Mouse (Mus musculus) forebrain, embryonic 11.5 days (tissue): ENCODE measurements around the gene C2cd5. TPM values are rescaled to one million over a fixed set of nuclear protein-coding genes. Genes with fewer than 3 reads are reported as not detected.

Experiments
- ATAC-seq: fragments of 200-750 bp; cut with Nextera tagmentation; replicated peaks from 2 replicates; pipeline ENCODE4 v1.8.0; 2017; ENCODE audit warnings: moderate TSS enrichment; ENCODE audit not compliant: low FRiP score
- DNase-seq: peaks from one replicate; pipeline ENCODE4 v3.0.0-alpha.2; 2017; ENCODE audit warnings: low spot score
- H3K27ac ChIP-seq: fragments of 300-500 bp; sonication (generic); 2 replicates; pipeline ENCODE4 v1.5.1; 2014; ENCODE audit warnings: low read depth, low read length
- H3K27me3 ChIP-seq: fragments of 300-500 bp; sonication (generic); 2 replicates; pipeline ENCODE4 v1.6.1; 2014; ENCODE audit warnings: mild to moderate bottlenecking, low read length, mixed read lengths; ENCODE audit not compliant: control insufficient read depth, insufficient read depth
- H3K36me3 ChIP-seq: fragments of 300-500 bp; sonication (generic); 2 replicates; pipeline ENCODE4 v1.6.1; 2014; ENCODE audit warnings: mild to moderate bottlenecking, low read length, moderate library complexity, mixed read lengths; ENCODE audit not compliant: control insufficient read depth, insufficient read depth
- H3K4me1 ChIP-seq: fragments of 300-500 bp; sonication (generic); replicated peaks from 2 replicates; pipeline ENCODE4 v1.6.1; 2014; ENCODE audit warnings: low read length, mixed read lengths; ENCODE audit not compliant: control insufficient read depth, insufficient read depth
- H3K4me2 ChIP-seq: fragments of 300-500 bp; sonication (generic); 2 replicates; pipeline ENCODE4 v1.6.1; 2014; ENCODE audit warnings: low read depth, mild to moderate bottlenecking, low read length, moderate library complexity, mixed read lengths; ENCODE audit not compliant: severe bottlenecking
- H3K4me3 ChIP-seq: fragments of 300-500 bp; sonication (generic); 2 replicates; pipeline ENCODE4 v1.5.1; 2014; ENCODE audit warnings: low read depth, low read length
- H3K9ac ChIP-seq: fragments of 300-500 bp; sonication (generic); 2 replicates; pipeline ENCODE4 v1.6.1; 2014; ENCODE audit warnings: low read length
- H3K9me3 ChIP-seq: fragments of 300-500 bp; sonication (generic); 2 replicates; pipeline ENCODE4 v1.6.1; 2016; ENCODE audit warnings: low read length, mixed read lengths; ENCODE audit not compliant: control insufficient read depth
- WGBS: fragments of 180-500 bp; shearing (Covaris S2); extraction: QIAGEN DNeasy Blood & Tissue Kit; methylation state at CpG from one replicate; pipeline ENCODE4 v1.1.7; 2014; 5-methylcytosine and 5-hydroxymethylcytosine counted together
- polyA plus RNA-seq: library from polyadenylated mRNA; unstranded; fragments of >200 nt; fragmentation: Nextera tagmentation; extraction: Ambion mirVana; gene quantifications from 2 replicates; pipeline ENCODE4 v1.2.1, GENCODE M21; 2014

The C2cd5 gene
- polyA plus RNA-seq, 1 experiment from 2014 or later = 37.5 TPM

GRCm38 (mm10) chr6:143079126-143079525 is 20.8 kb downstream of the C2cd5 start:
- Histone ChIP-seq H3K4me1 (no peaks in the 10 kb centered on the region), H3K4me2 (no peak overlapping the region), H3K36me3 (peaks cover 4% of the 10 kb centered on the region; the same call in 1 of the 2 replicates), H3K9me3 (no peaks in the 10 kb centered on the region), H3K4me3 (no peak overlapping the region), H3K9ac (no peak overlapping the region), H3K27ac (no peak overlapping the region), H3K27me3 (no peaks in the 10 kb centered on the region)
- 88% methylated on average over 4 of the region's 4 CpGs for WGBS
- no peak for DNase-seq
- no peak for ATAC-seq

GRCm38 (mm10) chr6:143076461-143076860 is 23.5 kb downstream of the C2cd5 start:
- Histone ChIP-seq H3K27me3 (no peaks in the 10 kb centered on the region), H3K9me3 (no peaks in the 10 kb centered on the region), H3K4me2 (no peak overlapping the region), H3K36me3 (peaks cover 4% of the 10 kb centered on the region; the same call in 1 of the 2 replicates), H3K9ac (no peak overlapping the region), H3K4me3 (no peak overlapping the region), H3K27ac (no peak overlapping the region), H3K4me1 (no peaks in the 10 kb centered on the region)
- no peak for ATAC-seq
- no peak for DNase-seq
- 95% methylated on average over 10 of the region's 10 CpGs for WGBS

GRCm38 (mm10) chr6:143073914-143074313 is 26.0 kb downstream of the C2cd5 start:
- DNase-seq (no peak), ATAC-seq (no peak)
- Histone ChIP-seq H3K36me3 (peaks cover 4% of the 10 kb centered on the region; the same call in 1 of the 2 replicates), H3K4me3 (no peak overlapping the region), H3K9ac (no peak overlapping the region), H3K27me3 (no peaks in the 10 kb centered on the region), H3K27ac (no peak overlapping the region), H3K4me1 (no peaks in the 10 kb centered on the region), H3K4me2 (no peak overlapping the region), H3K9me3 (no peaks in the 10 kb centered on the region)
- WGBS = 84% methylated on average over 1 of the region's 1 CpGs

DNA sequence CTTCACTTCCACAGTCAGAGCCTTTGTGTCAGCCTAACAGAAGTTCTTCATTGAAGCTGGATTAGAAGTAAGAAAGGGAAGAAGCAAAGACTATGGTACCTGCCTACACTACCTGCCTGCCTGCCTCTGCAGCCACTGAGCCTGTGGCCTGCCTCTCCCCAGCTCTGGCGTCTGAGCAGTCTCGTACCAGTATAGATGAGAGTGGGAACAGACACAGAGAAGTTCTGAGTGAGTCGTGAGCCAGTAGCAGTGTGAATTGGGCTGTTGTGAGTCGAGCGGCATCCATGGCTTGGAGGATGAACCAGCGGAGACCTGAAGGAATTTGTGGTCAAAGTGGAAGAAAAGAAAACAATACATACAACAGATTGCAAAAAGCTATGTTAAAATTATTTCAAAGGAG is 26.5 kb downstream of the C2cd5 start:
- Histone ChIP-seq H3K4me2 (no peak overlapping the region), H3K27me3 (no peaks in the 10 kb centered on the region), H3K27ac (no peak overlapping the region), H3K4me3 (no peak overlapping the region), H3K9ac (no peak overlapping the region), H3K36me3 (peaks cover 4% of the 10 kb centered on the region; the same call in 1 of the 2 replicates), H3K9me3 (no peaks in the 10 kb centered on the region), H3K4me1 (no peaks in the 10 kb centered on the region)
- 90% methylated on average over 6 of the region's 6 CpGs for WGBS
- no peak for ATAC-seq
- DNase-seq = no peak

GRCm38 (mm10) chr6:143072412-143073014 is 27.4 kb downstream of the C2cd5 start:
- no peak overlapping the region for H3K27ac ChIP-seq
- H3K4me1 ChIP-seq = no peaks in the 10 kb centered on the region
- ATAC-seq = no peak
- DNase-seq = no peak
- WGBS = 92% methylated on average over 8 of the region's 8 CpGs
- H3K36me3 ChIP-seq = no peaks in the 10 kb centered on the region; the same call in 1 of the 2 replicates
- H3K9me3 ChIP-seq = no peaks in the 10 kb centered on the region
- H3K4me3 ChIP-seq = no peak overlapping the region
- H3K27me3 ChIP-seq = no peaks in the 10 kb centered on the region
- H3K4me2 ChIP-seq = no peak overlapping the region
- no peak overlapping the region for H3K9ac ChIP-seq

DNA sequence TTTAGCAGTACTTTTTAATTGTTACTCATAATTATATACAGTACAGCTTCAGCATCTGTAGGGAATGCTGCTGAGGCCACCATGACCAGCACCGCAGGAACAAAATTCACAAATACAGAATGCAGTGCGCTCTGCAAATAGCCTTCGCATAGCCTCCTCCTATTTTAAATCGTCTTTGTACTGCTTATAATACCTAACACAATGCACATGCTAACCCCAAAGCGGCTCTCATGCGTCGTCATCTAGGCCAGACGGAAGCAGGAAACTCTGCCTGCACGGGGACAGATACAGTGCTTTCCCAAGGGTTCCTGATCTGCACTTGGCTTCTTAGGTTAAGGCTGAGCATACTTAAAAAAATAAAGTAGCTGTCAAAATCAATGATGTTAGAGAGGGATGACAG is 29.2 kb downstream of the C2cd5 start:
- H3K36me3 ChIP-seq = no peaks in the 10 kb centered on the region; the same call in 1 of the 2 replicates
- ATAC-seq (no peak), DNase-seq (no peak)
- H3K27me3 ChIP-seq = no peaks in the 10 kb centered on the region
- 88% methylated on average over 9 of the region's 9 CpGs for WGBS
- H3K4me1 ChIP-seq = no peaks in the 10 kb centered on the region
- no peak overlapping the region for H3K4me2 ChIP-seq
- H3K27ac ChIP-seq = no peak overlapping the region
- no peak overlapping the region for H3K9ac ChIP-seq
- no peaks in the 10 kb centered on the region for H3K9me3 ChIP-seq
- H3K4me3 ChIP-seq = no peak overlapping the region

GRCm38 (mm10) chr6:143070019-143070418 is 29.9 kb downstream of the C2cd5 start:
- no peaks in the 10 kb centered on the region for H3K4me1 ChIP-seq
- H3K9me3 ChIP-seq = no peaks in the 10 kb centered on the region
- ATAC-seq (no peak), DNase-seq (no peak)
- no peak overlapping the region for H3K27ac ChIP-seq
- no peak overlapping the region for H3K9ac ChIP-seq
- no peaks in the 10 kb centered on the region; the same call in 1 of the 2 replicates for H3K36me3 ChIP-seq
- H3K27me3 ChIP-seq = no peaks in the 10 kb centered on the region
- 94% methylated on average over 5 of the region's 5 CpGs for WGBS
- no peak overlapping the region for H3K4me3 ChIP-seq
- H3K4me2 ChIP-seq = no peak overlapping the region

DNA sequence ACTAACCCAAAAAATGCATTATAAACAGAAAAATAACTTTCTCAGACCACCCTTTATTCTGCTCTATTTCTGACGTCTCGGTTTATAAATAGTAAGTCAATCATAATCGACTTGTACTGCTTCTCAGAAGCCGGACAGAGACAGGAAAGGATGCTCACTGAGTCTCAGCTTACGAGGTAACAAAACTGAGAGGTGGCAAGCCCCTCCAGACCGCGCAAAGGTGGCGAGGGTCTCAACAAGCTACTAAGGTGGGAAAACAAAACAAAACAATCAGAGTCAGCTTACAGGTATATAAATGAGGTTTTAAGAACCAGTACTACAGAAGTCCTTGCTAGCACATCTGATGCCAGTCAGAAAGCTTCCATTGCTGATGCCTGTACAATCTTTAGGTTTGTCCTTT is 30.3 kb downstream of the C2cd5 start:
- WGBS = 91% methylated on average over 8 of the region's 8 CpGs
- no peak overlapping the region for H3K4me2 ChIP-seq

More for the DNA sequence above, 30.3 kb downstream of the C2cd5 start:
- DNase-seq (no peak), ATAC-seq (no peak)
- Histone ChIP-seq H3K4me1 (no peaks in the 10 kb centered on the region), H3K27me3 (no peaks in the 10 kb centered on the region), H3K9ac (no peak overlapping the region), H3K27ac (no peak overlapping the region), H3K36me3 (no peaks in the 10 kb centered on the region; the same call in 1 of the 2 replicates), H3K4me3 (no peak overlapping the region), H3K9me3 (no peaks in the 10 kb centered on the region)
